Mouse (Mus musculus) bone marrow macrophage, adult 2 months (primary cell): ENCODE results near the gene Cplx2. TPM values are rescaled to one million over a fixed set of nuclear protein-coding genes. Genes with fewer than 3 reads are reported as not detected.

ENCODE experiments used
- H3K27ac ChIP-seq: 2 replicates; pipeline ENCODE4 v1.5.1; 2012; ENCODE audit warnings: low read depth, low read length; ENCODE audit not compliant: insufficient read depth
- H3K4me1 ChIP-seq: 2 replicates; pipeline ENCODE4 v1.6.1; 2012; ENCODE audit warnings: low read length; ENCODE audit not compliant: control insufficient read depth, insufficient read depth
- H3K4me3 ChIP-seq: 2 replicates; pipeline ENCODE4 v1.5.1; 2012; ENCODE audit warnings: mild to moderate bottlenecking, low read length, moderate library complexity; ENCODE audit not compliant: insufficient read depth
- CTCF ChIP-seq: IDR thresholded peaks from 2 replicates; pipeline ENCODE4 v1.5.1; 2012; ENCODE audit warnings: low read depth, mild to moderate bottlenecking, low read length, moderate library complexity
- POLR2A ChIP-seq: IDR thresholded peaks from 2 replicates; pipeline ENCODE4 v1.6.1; 2012; ENCODE audit warnings: mild to moderate bottlenecking, low read depth, low read length, borderline replicate concordance
- polyA plus RNA-seq: library from polyadenylated mRNA; stranded (reverse); fragments of >200 nt; gene quantifications from 2 replicates; pipeline ENCODE4 v1.2.4, GENCODE M21; 2012; ENCODE audit not compliant: missing spikeins, insufficient read depth, insufficient read length

Gene Cplx2
- polyA plus RNA-seq, result 0.16 TPM in 1 of 2 replicates, not detected in the other

DNA sequence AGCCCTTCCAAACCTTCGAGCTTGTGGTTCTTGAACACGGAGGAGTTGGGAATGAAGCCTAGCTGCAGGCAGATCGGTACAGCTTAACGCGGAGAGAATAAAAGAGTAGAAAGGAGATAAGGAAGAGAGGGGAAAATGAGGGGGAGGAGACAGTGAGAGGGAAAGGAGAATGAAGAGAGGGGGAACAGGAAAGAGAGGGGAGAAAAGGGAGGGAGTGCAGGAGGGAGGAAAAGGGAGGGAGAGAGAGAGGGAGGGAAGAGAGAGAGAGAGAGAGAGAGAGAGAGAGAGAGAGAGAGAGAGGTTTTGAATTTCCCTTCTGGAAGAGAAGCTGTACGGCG, at the start of gene Cplx2:
Gene Cplx2, plus strand, starts transcription at position 301 of the 338 bp plus-strand sequence.
- Histone ChIP-seq H3K4me3 (no peak within 1 kb of the TSS), H3K4me1 (0 out of 2 replicates have a peak, but pooled peaks cover 2% of the 10 kb centered on the region)
- TF ChIP-seq POLR2A (no peak), CTCF (no peak)

DNA sequence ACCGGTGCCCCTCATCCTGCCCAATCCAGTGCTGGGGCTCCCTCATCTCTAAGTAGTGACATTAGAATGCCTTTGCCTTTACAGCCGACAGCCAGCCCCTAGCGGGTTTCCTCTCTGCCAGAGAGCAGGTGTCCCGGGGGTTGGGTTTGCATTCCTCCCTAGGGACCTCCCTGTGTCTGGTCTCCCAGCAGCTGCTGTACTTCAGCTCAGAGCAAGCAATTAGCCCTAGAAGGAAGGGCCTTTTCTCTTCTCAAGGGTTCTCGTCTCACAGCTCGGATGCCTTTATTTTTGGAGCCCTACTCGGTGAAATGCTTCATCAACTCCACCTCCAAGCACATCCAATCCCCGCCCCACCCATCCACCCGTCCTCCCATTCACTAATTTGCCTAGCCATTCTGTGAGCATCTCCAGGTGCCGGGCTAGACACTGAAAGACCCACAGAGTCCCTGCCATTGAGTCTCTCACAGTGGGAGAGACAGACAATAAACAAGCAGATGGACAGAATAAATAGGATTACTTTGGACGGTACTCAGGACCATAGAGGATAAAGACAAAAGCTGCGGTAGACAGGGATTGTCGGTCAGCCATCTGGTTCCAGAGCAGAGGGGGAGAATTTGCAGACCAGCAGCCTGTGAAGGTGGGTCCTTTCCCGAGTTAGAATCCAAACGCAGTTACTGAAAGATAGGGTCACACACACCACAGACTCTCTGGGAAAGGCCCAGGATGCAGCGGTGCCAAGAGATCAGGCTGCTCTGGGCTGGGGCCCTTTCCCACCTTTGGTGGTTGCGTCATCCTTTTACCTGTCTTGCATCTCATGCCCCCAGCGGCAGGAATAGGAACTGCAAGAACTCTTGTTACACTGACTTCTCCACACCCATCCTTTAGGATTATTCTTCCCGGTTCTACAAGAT, 48.5 kb upstream of the Cplx2 start:
- Histone ChIP-seq H3K4me3 (no peak overlapping the region), H3K27ac (no peak overlapping the region), H3K4me1 (no peaks in the 10 kb centered on the region)
- TF ChIP-seq CTCF, result peak; percentile 38; the same call in 1 of the 2 replicates
- TF ChIP-seq POLR2A, result no peak

More for the DNA sequence above, at the start of gene Cplx2:
- H3K27ac ChIP-seq, result no peak within 1 kb of the TSS

DNA sequence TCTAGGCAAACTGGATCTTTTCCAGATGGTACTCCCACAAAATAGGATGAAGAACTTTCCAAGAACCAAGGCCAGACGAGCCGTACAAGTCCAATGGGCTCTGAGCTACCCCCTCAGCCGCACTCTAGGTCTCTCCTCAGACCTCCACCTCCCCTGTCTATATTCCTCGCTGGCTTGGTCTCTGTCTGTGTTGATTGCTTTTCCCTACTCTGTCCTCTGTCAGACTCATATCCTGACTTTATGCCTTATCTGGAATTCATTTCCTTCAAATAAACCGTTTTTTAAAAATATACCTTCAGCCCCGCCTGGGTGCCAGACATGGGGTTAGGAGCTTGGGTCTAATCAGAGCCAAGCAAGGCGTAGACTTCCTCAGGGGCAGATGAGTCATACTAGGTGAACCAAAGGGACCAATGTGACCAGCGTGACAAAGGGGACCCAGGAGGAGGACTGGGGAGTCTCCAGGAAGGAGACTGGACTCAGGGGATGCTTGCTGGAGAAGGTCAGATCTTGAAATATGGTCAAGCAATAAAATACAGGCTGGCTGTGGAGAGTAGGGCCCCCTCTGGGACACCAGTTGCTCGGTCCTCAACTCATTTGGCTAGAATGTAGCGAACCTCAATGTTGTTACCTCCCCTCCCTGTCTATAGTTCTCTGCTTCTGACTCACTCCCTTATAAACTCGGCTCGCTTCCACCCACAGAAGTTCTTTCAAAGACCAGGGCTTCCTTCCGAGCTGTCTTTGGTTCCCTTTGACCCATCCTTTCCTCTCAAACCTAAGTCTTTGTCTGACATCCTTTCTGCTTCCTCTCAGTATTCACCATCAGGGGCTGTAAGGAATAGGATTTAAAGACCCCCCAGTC, 47.6 kb upstream of the Cplx2 start:
- no peak for TF ChIP-seq CTCF
- Histone ChIP-seq H3K27ac (no peak overlapping the region), H3K4me1 (no peaks in the 10 kb centered on the region), H3K4me3 (no peak overlapping the region)

DNA sequence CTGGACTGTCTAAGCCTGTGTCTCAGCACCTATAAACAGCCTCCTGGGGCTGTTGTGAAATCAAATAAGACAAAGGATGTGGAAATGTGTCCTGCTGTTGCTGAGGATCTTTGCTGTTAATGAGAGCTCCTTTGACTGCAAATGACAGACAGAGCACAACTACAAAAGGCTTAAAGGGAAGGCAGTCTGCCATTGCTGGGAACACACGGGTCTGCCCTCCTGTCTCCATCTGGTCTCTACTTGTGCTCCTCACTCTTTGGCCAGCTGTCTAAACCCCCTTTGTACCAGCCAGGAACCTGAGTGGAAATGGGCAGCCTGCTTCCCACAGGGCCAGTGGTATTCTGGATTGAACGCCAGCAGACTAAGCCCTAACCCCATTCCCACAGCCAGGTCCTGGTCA, 47.0 kb upstream of the Cplx2 start:
- H3K27ac ChIP-seq, result no peak overlapping the region
- H3K4me3 ChIP-seq, result no peak overlapping the region
- TF ChIP-seq POLR2A (no peak), CTCF (no peak)
- H3K4me1 ChIP-seq, result no peaks in the 10 kb centered on the region

DNA sequence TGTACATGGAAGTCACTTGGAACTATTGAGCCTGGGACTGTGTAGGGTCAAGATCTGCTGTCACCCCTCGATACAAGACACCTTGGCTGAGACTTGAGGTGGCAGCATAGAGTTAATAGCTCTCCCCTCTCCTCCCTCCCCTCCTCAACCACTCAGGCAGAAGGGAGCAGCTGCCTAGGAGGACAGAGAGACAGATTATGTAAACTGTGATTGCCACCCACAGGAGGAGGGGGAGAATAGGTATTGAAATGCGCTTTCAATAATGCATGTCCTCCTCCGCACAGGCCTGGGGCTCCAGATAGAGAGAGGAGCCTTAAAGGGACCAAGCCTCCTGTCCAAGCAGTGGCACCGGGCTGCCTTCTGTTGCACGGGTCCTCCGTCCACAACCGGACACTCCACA, 45.3 kb upstream of the Cplx2 start:
- Histone ChIP-seq H3K4me3 (no peak overlapping the region), H3K4me1 (no peaks in the 10 kb centered on the region), H3K27ac (no peak overlapping the region)
- no peak for TF ChIP-seq CTCF
- TF ChIP-seq POLR2A, result no peak

DNA sequence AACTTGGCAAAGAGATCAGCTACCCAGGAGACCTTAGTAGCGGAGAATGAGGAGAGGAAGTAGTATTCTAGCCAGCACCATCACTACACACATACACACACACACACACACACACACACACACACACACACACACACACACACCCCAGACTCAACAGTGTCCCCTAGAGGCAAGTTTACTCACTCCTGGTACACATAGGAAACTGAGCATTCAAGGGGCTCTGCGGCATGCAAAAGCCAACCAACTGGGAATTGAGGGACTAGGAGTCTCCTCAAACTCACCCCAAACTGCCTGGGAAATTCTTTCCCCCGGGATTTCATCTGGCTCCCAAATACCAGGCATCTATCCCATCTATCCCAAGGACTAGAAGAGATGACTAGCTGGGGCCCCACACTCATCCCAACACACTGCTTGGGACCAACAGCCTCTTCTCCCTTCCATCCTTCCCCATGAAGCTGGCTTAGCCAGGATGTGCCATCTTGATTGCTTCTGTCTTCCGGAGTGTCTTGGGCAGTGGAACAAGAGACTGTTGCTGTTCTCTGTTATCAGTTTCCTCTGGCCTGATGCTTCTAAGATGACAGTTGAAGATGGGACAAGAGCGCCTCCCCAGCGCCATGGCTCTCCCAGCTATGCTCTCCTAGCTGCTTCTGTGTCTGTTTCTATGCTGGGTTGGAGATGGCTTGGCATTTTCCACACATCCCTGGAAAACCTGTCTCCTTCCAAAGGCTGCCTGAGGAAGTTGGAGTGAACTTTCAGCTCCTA, 44.3 kb upstream of the Cplx2 start:
- Histone ChIP-seq H3K4me3 (no peak overlapping the region), H3K4me1 (no peaks in the 10 kb centered on the region), H3K27ac (no peak overlapping the region)
- TF ChIP-seq CTCF (no peak), POLR2A (no peak)

DNA sequence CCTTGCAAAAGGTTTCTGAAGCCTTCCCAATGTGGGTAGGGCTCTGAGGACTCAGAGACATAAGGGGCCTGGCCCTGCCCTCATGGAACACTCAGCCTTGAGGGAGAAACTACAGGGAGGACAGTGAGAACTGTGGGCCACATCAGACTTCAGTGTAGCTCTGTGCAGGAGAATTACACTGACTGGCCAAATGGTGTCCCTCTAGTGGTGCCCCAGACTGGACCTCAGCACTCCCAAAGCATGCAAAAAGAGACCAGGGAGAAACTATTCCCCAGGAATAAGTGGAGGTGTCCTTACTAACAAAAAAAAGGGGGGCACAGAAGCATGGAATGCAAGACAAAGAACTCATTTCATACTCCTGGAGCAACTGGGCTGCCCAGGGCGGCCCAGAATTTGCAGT, 43.1 kb upstream of the Cplx2 start:
- TF ChIP-seq POLR2A (no peak), CTCF (no peak)
- Histone ChIP-seq H3K4me1 (no peaks in the 10 kb centered on the region), H3K27ac (no peak overlapping the region), H3K4me3 (no peak overlapping the region)

DNA sequence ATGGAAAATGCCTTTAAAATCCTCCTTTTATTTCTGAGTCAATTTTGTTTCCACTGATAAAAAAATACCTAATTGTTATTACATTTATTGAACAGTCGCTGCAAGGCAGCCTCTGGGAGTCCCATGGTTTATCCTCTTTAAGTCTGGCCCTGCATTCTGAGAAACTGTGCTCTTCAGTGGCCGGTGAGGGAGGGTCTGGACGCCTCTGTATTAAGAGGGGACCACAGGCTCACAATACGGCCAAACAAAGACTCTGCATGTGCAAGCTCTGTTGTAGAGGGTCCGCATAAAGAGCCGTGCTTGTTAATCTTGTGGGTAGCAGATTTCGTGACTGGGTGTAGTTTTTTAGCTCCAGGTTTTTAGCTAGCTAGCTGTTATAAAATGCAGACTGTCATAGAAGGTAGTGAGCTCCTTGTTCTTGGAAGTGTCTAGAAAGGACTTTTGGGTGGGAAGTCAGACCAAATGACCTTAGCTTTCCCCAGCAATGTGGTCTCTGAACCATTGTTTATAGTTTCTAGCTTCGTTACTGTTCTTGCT, 42.1 kb upstream of the Cplx2 start:
- Histone ChIP-seq H3K27ac (no peak overlapping the region), H3K4me1 (no peaks in the 10 kb centered on the region)
- no peak for TF ChIP-seq CTCF
- TF ChIP-seq POLR2A, result no peak

More for the DNA sequence above, 42.1 kb upstream of the Cplx2 start:
- H3K4me3 ChIP-seq, result no peak overlapping the region
